8 mouse cellular contexts compared by ENCODE assay signal in the genomic region with DNA sequence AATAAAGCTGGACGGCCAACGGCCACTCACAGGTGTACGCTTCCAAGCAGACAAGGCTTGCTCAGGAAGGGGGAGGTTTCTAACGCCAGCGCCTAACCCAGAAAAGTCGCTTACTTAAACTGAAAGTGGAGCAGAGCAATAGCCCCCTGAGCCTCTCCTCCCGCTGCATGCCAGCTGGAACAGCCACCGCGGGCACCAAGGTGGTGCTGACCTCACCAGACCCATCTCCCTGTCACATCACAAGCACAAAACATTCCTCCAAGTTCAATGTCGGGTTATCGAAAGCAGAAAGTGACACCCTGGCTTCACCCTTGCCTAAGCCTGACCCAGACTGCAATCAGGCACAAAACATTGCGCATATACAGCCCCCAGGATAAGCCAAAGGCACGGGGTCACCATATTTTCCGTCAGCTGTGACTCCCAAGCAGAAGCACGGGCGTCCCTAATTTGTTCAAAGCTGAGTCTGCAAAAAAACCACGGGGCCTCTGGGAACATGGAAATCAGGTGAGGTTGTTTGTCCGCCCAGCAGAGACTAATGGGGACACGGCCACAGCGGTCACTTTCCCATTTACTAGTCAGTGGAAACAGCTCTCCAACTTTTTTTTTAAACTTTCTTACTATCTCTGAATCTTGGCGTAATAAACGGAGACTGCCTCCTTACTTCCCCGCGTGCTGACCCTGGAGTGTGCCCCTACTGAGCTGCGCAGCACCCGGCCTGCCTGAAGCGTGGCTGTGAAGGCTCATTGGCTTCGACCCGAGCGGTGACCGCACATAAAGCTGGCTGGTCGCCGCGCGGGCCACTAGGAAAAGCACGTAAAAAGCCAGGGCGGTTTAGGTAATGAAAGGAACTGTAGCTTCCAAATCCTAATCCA. TPM values are rescaled to one million over a fixed set of nuclear protein-coding genes. Genes with fewer than 3 reads are reported as not detected.
DNase-seq lines count a peak whose midpoint lies in the region; ATAC-seq and TF ChIP-seq lines count a peak whose summit lies in the region.

No protein-coding gene starts in this region.

- peak overlapping the region; percentile 88 for H3K4me3 ChIP-seq in left cerebral cortex, adult 2 months
- peak overlapping the region; percentile 33 for H3K4me3 ChIP-seq in embryonic fibroblast, embryonic 13.5 days (ENCODE audit: insufficient read depth, low read length)
- H3K4me3 ChIP-seq in hindbrain, embryonic 13.5 days, result peak overlapping the region; percentile 57
- peak overlapping the region; percentile 56 for H3K4me3 ChIP-seq in liver, embryonic 13.5 days (replicated peaks)

- no peak overlapping the region for H3K9ac ChIP-seq in hindbrain, embryonic 13.5 days
- no peak overlapping the region for H3K9ac ChIP-seq in liver, embryonic 13.5 days

- peak overlapping the region; percentile 99 for H3K4me2 ChIP-seq in hindbrain, embryonic 13.5 days
- peak overlapping the region; percentile 73 for H3K4me2 ChIP-seq in liver, embryonic 13.5 days

- peaks cover 90% of the 10 kb centered on the region for H3K27me3 ChIP-seq in hindbrain, embryonic 13.5 days
- H3K27me3 ChIP-seq in liver, embryonic 13.5 days, result peaks cover 59% of the 10 kb centered on the region

- no peak for TF ChIP-seq POLR2A in embryonic fibroblast, embryonic 13.5 days (IDR thresholded peaks at IDR 0.05; ENCODE audit: low read depth, low read length)

- ATAC-seq in hindbrain, embryonic 13.5 days (ENCODE audit: low FRiP score), result no peak
- no peak for ATAC-seq in liver, embryonic 13.5 days (ENCODE audit: low read depth)
- 0 out of 2 replicates have a peak, but pooled peaks have one; percentile 7 for ATAC-seq in neutrophil, adult 5-6 weeks (ENCODE audit: extremely low read depth, insufficient number of reproducible peaks, low FRiP score, poor library complexity, severe bottlenecking)

- 2% methylated on average over 37 of the region's 37 CpGs for WGBS in hindbrain, embryonic 13.5 days
- WGBS in liver, embryonic 13.5 days (ENCODE audit: insufficient replicate concordance), result 4% methylated on average over 37 of the region's 37 CpGs

- no peaks in the 10 kb centered on the region for H3K9me3 ChIP-seq in hindbrain, embryonic 13.5 days
- no peaks in the 10 kb centered on the region for H3K9me3 ChIP-seq in liver, embryonic 13.5 days (replicated peaks)

- intact Hi-C loops in left cerebral cortex, adult 2 months (cut with DNase I), result loop anchor here (2.0 to 5.0 kb wide), 3 partner anchors 27 to 81 kb away; no protein-coding TSS in a partner anchor
- intact Hi-C loops in left cerebral cortex, postnatal 14 days (cut with DNase I), result loop anchor here (5.0 kb wide), 2 partner anchors 49 to 51 kb away; no protein-coding TSS in a partner anchor
- intact Hi-C loops in left cerebral cortex, postnatal 4 days (cut with DNase I), result no loop called here

- TF ChIP-seq CTCF in left cerebral cortex, adult 2 months (IDR thresholded peaks at IDR 0.05), result no peak
- no peak for TF ChIP-seq CTCF in embryonic fibroblast, embryonic 13.5 days (IDR thresholded peaks at IDR 0.05; ENCODE audit: borderline replicate concordance, insufficient read depth, low read length)

- H3K4me1 ChIP-seq in embryonic fibroblast, embryonic 13.5 days (ENCODE audit: control insufficient read depth, insufficient read depth, low read length), result no peaks in the 10 kb centered on the region
- H3K4me1 ChIP-seq in hindbrain, embryonic 13.5 days (replicated peaks), result peaks cover 38% of the 10 kb centered on the region
- H3K4me1 ChIP-seq in liver, embryonic 13.5 days (replicated peaks), result peaks cover 16% of the 10 kb centered on the region

- no peaks in the 10 kb centered on the region for H3K36me3 ChIP-seq in hindbrain, embryonic 13.5 days
- H3K36me3 ChIP-seq in liver, embryonic 13.5 days, result no peaks in the 10 kb centered on the region

- no peak for DNase-seq in left cerebral cortex, adult 2 months (ENCODE audit: extremely low spot score in 1 of 2, low spot score in 2 of 2)
- DNase-seq in left cerebral cortex, postnatal 14 days (ENCODE audit: low spot score in 2 of 2), result no peak
- no peak for DNase-seq in liver, embryonic 13.5 days
- DNase-seq in left cerebral cortex, postnatal 4 days, result no peak
- no peak for DNase-seq in frontal cortex, postnatal 14 days (ENCODE audit: low spot score in 2 of 2)

- H3K27ac ChIP-seq in left cerebral cortex, adult 2 months, result peak overlapping the region; percentile 96
- H3K27ac ChIP-seq in embryonic fibroblast, embryonic 13.5 days (ENCODE audit: insufficient read depth, low read length), result no peak overlapping the region
- no peak overlapping the region for H3K27ac ChIP-seq in hindbrain, embryonic 13.5 days
- no peak overlapping the region for H3K27ac ChIP-seq in liver, embryonic 13.5 days

RNA-seq across cellular contexts. Expression of a gene that starts 1.6 kb away (rescaled TPM):
- 10 to 100 TPM; 79.6 to 93.7 TPM for total RNA-seq in left cerebral cortex, adult 2 months (2021)
- total RNA-seq in left cerebral cortex, postnatal 14 days (2021), result 10 to 100 TPM; 24.2 to 30.9 TPM
- 0.16 and 0.17 TPM in 2 replicates for polyA plus RNA-seq in embryonic fibroblast, embryonic 13.5 days (2011; ENCODE audit: insufficient read length, low read depth, missing spikeins)
- 0.71 and 1.5 TPM in 2 replicates for polyA plus RNA-seq in hindbrain, embryonic 13.5 days (2015; fragmentation: Nextera tagmentation; extraction: Ambion mirVana)
- polyA plus RNA-seq in liver, embryonic 13.5 days (2015; fragmentation: Nextera tagmentation; extraction: Ambion mirVana), result 0.28 and 0.32 TPM in 2 replicates
- 60.8 and 66.5 TPM in 2 replicates for total RNA-seq in neutrophil, adult 5-6 weeks (2017)
- 1 to 10 TPM; 1.2 to 1.3 TPM for total RNA-seq in left cerebral cortex, postnatal 4 days (2021)

Comparison
In these comparisons a context has a peak if more than half of its experiments do, and no peak if none do; other contexts are left out.
1. RNA of a gene that starts 1.6 kb away (total RNA-seq): 79.6 to 93.7 TPM in left cerebral cortex, adult 2 months, 60.8 to 66.5 TPM in neutrophil, adult 5-6 weeks and 24.2 to 30.9 TPM in left cerebral cortex, postnatal 14 days; 1.2 to 1.3 TPM in left cerebral cortex, postnatal 4 days; every median in the first group is over 10 times any median in the second.
2. H3K4me3 ChIP-seq: peak in every context shown above with its lines; median percentile 88 in left cerebral cortex, adult 2 months; 57 in hindbrain, embryonic 13.5 days; 56 in liver, embryonic 13.5 days; 33 in embryonic fibroblast, embryonic 13.5 days.